Mouse (Mus musculus) urinary bladder, postnatal 36 days (tissue): ENCODE data around the gene Igsf9.
A peak's percentile ranks its signal among the peaks of the same experiment; 100 is the strongest.

Source experiments
- DNase-seq, 2 experiments: peaks; one replicate each; pipeline ENCODE4 v3.0.0; 2022; ENCODE audit warnings: low spot score in 2 of 2, mixed read lengths in 1 of 2

The Igsf9 gene

DNA sequence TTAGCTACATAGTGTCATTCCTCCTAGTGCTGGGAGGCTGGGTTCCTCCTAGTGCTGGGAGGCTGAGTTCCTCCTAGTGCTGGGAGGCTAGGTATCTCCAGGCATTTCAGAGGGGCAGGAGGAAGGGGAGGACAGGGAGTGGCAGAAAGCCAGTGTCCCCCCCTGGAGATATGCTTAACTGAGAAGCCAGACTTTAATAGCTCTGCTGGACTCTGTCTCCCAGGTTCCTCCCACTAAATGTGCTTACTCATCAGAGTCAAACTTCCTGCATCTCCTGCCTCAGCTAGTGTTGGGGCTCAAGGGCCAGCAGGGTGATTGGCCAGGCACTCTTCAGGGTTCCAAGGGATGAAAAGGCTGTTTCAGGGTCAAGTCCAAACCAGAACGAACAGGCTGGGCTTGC, 33.8 kb downstream of the Igsf9 start:
- DNase-seq = no peak

DNA sequence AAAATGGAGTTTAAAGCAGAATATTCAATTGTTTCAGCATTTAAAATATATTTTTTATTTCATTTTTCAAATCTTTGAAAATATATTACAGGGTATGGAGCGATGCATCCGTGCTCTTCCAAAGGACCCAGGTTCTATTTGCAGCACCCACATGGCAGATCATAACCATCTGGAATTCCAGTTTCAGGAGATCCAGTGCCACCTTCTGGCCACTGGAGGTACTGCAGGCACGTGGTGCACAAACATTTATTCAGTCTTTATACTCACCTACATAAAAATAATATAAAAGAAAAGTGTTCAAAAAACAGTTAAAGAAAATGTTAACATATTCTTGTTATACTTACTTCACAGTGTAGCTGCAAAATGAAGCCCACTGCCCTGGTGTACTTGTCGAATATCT, 36.4 kb downstream of the Igsf9 start:
- no peak for DNase-seq

DNA sequence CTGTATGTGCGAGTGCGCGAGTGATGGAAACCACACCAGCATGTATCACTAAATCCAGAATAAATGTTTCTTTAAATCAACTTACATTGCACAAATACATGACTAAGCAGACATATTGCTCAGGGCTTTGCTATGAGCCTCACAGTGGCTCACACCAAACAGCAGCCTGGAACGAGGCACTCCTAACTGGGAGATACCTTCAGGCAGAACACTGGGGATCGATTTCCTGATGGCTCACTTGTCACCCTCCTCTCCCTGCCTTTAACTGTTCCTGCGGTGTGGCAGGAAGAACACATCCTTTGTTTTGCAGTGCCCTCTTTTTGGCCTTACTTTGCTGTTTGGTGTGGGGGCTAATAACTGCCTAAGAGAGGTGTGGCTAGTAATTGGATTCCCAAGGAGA, 38.1 kb downstream of the Igsf9 start:
- no peak for DNase-seq

DNA sequence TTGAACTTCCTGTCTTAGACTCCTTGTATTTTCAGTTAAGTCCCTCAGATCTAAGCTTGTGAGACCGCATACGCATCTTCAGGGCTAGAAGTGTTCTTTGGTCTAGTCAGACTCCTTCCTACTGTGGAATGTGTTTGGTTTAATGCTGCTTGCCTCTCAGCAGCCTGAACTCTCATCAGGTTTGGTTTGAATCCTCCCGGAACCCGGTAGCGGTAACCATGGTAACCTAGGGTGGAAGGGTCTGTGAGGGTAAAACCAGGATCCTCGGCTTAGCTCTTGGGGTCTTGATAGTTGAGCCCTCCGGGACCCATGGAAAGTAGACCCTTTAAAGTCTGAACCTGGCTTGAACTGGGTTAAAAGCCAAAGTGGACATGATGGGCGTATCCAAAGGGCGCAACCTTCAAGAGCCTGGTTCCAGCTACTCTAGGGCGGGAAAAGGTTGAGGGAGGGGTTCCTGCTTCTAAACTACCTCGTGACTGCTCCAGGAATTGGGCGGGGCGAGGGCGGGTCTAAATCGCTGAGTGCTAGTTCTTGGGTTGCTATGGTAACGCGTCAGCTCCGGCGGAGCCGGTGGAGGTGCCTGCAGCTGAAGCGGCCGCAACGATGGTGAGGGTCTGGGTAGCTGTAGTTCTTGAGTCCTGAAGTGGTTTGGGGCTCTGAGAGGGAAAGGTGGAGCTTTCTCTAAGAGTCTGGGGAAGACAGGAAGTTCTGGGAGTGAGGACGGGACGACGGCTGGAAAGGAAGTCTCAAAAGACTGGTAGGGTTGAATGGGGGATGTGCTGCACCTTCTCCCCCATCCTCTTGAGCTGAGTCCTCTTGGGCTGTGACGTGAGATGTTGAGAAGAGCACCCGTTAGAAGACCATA, 39.2 kb downstream of the Igsf9 start, which contains the start of gene Cfap45:
Gene Cfap45, plus strand, starts transcription at position 226 of the 865 bp plus-strand sequence.
- peak; percentile 69 to 79 for DNase-seq

DNA sequence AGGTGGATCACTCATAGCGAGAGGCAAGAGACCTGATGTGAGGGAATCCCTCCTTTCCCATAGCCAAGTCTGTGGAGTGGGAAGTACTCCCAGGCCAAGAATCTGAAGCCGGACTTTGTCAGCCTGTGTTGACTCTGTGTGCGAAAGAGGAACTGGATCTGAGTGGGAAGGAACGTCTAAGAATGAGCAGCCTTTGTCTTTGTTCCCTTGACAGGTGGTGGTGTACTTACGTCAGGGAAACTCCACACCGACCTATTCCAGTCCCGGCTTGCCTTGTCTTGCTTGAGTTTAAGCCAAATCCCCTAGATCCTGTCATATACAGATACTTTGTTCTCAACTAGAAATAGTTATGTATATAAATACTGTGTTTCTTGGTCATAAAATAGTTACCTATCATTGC, 40.9 kb downstream of the Igsf9 start:
- no peak for DNase-seq

DNA sequence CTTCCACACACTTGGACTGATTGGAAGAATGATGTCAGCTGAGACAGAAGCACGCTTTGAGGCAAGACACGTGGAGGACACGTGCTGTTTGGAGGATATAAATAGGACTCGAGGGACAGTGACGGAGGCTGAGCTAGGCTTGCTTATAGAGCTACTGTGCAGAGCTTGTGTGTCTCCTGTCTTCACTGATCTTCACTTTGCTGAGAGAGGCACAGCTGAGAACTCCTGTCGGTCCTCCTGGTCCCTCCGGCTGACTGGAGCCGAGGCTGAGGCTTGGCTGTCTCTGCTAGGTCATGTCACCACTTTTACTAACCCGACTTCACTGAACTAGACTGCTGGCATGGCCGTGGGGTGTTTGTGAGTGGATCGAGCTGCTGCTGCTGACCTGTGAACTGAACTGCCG, 42.1 kb downstream of the Igsf9 start:
- DNase-seq = no peak

DNA sequence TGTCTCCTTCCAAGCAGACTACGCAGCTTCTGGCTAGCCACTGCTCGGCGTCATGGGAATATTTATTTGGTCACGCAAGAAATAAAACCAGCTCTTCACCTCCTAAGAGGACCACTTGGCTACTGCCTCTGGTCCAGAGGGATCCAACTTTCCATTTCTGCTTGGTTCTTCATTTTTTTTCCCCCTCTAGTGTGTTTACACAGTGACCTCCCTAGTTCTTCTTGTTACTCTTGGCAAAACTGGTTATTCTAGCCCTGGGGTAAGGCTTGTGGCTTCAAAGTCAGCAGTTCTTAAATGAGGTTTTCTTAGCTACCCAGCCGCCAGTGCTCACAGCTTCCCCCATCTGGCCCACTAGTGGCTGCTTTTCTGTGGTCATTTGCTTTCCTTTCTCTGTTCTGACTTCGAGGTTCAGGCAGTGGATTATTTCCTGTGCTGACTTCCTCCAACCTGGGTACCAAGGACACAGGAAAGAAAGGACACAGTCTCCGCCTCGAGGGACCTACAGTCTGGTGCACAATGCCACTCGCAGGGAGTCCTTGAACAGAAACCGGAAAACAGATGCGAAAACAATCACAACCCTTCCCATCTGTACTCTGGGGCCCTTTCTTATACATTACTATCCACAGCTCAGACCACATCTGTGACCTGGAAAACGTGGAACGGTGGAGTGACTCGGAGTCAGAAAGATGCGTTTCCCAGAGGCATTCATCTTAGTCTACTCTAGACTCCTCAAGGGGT, 43.6 kb downstream of the Igsf9 start:
- peak in 1 of 2 experiments; percentile 48 for DNase-seq

DNA sequence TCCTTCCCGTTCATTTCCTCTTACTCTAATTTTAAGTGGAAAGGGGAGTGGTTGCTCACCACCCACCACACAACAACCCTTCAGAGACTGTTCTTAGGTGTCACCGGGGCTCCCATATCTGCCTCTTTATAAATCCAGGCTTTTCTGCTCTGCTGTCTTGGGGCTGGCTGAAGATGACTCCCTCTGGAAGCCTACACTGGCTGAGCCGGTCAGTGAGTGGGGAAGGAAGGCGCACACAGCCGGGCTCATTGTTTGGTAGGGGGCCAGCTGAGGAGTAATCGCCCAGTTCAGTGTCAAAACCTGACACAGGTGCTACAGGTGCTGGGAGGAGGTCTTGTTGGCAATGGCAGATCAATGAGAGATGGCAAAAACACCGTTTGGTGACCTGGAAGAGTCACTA, 44.4 kb downstream of the Igsf9 start:
- no peak for DNase-seq

DNA sequence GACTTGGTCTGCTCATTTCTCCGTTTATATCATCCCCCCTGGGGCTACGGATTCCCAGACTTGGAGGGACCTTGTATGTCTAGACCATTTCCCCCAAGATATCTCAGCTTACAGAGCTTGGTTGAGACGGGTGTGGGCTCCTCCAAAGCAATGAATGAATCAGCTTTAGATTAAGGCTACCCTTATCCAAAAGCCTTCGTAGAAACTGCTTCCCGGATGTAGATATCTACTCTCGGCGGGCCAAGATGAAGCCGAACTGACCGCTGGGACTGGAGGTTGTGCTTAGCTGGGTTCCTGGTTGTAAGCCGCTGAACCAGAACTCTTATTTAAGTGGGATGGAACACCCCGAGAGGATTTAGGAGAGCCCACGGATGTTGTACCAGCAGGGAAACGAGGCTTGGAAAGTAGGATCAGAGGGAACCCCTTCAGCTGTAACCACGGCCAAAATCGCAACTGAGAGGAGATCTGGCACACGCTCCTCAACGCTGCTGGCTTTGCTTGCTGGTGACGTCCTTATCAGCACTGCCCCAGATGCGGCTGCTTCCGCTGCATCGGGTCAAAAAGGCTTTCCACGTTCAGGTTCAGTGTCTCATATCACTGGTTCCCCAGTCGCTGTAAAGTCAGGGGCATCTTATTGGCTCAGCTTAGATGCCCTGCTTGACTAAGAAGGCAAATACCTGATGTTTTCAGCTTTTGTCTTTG, 44.9 kb downstream of the Igsf9 start:
- DNase-seq = no peak

DNA sequence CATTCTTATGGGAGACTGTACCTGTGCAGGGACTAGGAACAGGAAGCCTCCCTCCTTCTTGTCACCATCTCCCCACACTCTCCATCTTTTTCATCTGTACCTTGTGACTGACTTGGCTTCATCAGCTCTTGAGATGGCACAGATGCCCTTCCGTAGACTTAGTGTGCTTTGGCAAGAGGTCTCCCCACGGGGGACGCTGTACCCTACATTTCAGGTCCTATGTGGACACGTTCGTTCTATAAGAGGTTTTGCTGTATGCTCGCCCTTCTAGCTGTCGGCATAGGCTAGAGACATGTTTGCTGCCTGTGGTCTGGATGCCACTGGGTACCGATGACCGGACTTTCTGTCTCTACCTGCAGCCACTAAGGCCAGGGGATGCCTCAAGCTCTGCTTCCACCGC, 45.8 kb downstream of the Igsf9 start:
- DNase-seq = no peak

DNA sequence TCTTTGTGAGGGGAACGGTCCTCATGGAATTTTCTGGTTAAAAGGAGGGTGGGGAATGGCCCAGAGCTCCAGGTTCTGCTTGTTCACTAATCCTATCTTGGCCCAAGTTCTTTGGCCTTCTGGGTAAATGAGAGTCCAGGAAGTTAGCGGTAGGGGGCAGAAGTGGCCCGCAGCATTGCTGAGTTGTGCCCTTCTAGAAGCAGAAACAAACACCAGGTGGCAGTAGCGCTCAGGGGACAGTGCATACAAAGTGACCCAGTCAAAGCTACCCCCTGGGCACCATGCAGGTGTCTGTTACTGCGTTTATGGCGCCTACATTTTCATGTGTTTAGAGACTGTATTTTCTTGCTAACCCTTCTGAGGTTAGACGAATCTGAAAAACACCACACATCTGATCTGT, 47.1 kb downstream of the Igsf9 start:
- peak; percentile 91 to 92 for DNase-seq

DNA sequence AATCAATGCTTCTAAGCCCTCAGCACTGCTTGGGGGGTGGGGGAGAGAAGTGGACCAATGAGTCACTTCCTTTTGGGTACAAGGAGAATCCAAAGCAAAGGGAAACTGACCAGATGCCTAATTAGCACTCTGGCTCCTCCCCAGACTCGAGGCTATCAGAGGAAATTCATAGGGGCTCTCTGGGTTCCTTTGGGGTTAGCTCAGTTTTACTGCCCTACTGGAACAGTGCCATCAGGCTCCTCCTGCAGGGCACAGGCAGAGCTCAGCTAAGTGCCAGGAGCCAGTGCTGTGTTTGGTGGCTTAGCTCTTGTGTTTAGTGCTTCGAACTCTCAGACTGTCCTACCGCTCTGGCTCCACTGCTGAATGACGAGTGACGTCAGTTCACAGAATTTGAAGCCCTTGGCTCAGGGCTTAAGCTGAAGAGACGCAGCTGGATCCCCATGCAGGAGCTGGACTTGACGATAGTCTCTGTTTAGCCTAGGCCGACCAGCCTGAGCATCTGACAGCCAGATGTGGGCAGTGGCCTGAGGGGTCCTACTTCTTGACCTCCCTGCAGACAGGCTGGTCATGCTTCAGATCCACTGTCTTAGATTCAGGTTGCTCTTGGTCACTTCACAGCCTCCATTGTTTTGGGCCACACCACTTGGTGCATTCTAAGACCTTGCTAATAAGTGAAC, 49.1 kb downstream of the Igsf9 start:
- DNase-seq = no peak

DNA sequence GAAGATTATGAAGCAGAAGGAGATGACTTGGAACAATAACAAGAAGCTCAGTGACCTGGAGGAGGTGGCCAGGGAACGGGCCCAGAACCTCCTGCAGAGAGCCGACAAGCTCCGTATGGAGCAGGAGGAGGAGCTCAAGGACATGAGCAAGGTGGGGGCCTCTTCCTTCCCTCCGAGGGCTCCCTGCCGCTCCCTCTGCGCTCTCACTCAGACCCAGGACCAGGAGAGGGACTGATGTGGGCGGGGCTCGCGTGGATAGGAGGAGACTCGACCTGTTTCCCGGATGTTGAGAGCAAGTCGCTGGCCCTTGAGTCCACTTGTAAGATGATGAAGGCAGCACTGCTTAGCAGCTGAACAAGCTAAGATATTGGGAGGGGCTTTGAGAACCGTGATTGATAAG, 51.0 kb downstream of the Igsf9 start:
- DNase-seq = no peak

DNA sequence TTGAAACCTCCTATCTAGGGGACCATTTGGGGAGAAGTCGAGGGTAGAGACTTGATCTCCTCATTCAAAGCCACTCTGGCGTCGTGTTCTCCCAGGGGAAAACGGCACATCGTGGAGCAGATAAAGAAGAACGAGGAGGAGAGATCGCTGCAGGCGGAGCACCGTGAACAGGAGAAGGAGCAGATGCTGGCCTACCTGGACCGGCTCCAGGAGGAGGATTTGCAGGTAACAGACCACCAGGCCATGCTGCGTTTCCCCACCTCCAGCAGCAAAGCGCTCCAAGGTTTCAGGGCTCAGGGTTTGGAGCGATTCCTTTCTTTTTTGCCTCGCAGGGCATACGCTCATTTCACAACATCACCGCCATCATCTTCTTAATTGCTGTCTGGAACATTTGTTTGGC, 53.5 kb downstream of the Igsf9 start:
- no peak for DNase-seq

DNA sequence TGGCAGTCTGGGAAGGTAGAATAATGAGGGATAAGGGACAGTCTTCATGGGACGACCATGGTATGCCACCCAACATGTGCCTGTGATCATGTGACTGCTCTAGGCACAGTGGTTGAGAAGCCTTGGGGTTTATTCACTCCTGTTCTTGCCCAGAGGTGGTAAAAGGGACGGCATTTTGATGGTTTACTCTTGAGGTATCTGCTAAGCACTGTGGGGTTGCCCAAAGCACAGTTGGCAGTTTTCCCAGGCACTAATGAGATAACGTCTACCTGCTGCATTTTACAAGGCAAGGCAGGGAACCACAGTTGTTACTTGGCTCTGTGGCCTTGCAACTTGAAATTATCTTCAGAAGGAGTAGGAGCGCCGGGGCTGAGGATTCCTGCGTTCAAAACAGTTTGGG, 58.2 kb downstream of the Igsf9 start:
- no peak for DNase-seq

DNA sequence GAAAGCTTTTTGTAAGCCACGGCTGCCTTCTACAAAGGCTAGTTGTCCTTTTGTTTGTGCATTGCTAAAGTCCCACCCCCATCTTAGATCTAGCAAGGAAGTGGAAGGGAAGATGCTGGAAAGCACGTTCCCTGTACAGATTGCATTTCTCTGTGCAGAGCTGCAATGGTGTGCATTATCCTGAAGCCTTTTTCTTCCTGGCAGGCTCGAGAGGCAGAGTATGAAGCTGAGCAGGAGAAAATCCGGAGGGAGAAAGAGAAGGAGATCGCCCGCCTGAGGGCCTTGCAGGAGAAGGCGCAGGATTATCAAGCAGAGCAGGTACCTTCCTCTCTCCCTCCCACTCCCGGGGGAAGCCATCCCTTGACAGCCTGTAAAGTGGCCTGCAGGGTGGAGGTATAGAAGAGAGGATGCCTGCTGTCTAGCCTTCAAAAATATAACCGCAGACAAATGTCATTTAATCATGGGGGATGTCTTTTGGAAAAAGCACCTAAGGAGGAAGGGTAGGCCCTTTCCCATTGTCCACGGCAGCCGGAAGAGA, 58.8 kb downstream of the Igsf9 start:
- no peak for DNase-seq

DNA sequence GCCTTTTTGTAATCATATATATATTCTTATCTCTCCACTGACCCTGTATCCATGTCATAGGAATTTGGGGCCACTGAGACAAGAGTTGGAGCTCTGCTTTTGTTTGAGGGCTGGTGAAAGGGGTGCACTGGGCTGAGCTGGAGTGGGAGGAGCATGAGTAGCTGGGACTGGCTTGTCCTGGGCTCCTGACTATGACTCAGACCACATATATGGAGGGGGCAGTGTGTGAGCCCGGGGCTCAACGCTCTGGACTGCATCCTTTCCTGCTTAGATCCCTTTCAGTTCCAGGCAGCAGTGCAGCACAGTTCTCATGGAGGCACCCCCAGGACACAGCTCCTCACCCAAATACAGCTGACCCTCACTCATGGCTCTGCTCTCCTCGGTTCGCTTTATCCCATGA, 64.5 kb downstream of the Igsf9 start:
- no peak for DNase-seq
